Mouse (Mus musculus): ENCODE results near the gene Gm21972. TPM values are rescaled to one million over a fixed set of nuclear protein-coding genes. Genes with fewer than 3 reads are reported as not detected.

The Gm21972 gene
- 1 to 10 TPM in 1 of 2 experiments, not detected in 1; 1.1 TPM for total RNA-seq (2021)
- long read RNA-seq, experiment 1 = 0 reads
- long read RNA-seq, experiment 2, partial matches to known transcripts = 0 of 1 reads
- long read RNA-seq, experiment 2, other reads (novel, unspliced or antisense) = 1 of 1 reads

- DNase-seq = no peak
- intact Hi-C loops (cut with DNase I) = loop anchor here (5.0 kb wide), 1 partner anchor 56 kb away; no protein-coding TSS in a partner anchor
Measured at GRCm38 (mm10) chr1:86133337-86133736, at the start of gene Gm21972. Gene Gm21972, plus strand, starts transcription at chr1:86133637.

DNA sequence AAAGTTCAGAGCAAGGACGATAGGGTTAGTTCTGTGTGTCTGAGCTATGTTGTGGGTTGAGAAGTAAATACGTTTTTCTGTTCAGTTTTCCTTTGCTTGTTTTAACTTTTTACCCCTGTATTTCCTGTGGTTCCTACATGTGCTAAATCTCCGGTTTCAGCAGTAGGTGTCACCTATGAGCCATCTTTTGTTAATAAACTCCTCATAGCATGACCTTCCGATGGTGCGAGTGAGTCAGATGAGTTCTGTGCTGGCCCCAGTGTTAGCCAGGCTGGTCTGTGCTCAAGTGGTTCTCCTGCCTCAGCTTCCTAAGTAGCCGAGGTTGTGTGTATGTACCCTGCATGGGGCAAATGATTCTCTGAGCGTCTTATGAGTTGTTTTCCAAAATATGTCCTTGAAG lies 39.0 kb upstream of the Gm21972 start:
- intact Hi-C loops (cut with DNase I) = loop anchor here (5.0 kb wide), 1 partner anchor 33 kb away; no protein-coding TSS in a partner anchor
- no peak for DNase-seq

DNA sequence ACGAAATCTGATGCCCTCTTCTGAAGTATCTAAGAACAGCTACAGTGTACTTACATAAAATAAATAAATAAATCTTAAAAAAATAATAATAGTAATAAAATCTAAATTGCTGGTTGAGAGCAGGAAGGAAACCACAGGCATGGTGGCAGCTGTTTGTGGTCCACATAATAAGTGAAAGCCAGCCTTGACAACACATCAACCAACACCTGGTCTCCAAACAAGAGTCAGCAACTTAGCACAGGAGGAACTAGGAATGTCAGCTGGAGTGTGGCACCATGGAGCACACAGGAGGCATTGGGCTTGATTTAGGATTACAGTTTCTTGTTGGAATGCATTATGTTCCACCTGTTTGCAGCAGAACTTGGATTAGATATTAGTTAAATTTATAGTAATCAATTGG lies 28.4 kb upstream of the Gm21972 start:
- DNase-seq = no peak
- intact Hi-C loops (cut with DNase I) = no loop called here

GRCm38 (mm10) chr1:86111779-86112178 lies 21.7 kb upstream of the Gm21972 start, which contains the start of gene Htr2b:
Gene Htr2b, minus strand, starts transcription at chr1:86111970.
- intact Hi-C loops (cut with DNase I) = no loop called here
- no peak for DNase-seq

GRCm38 (mm10) chr1:86114141-86114540 lies 19.3 kb upstream of the Gm21972 start:
- intact Hi-C loops (cut with DNase I) = no loop called here
- DNase-seq = no peak

- intact Hi-C loops (cut with DNase I) = no loop called here
Measured at GRCm38 (mm10) chr1:86119549-86119948, 13.9 kb upstream of the Gm21972 start.

GRCm38 (mm10) chr1:86126036-86126435 lies 7.4 kb upstream of the Gm21972 start:
- intact Hi-C loops (cut with DNase I) = loop anchor here (5.0 kb wide), 1 partner anchor 34 kb away; no protein-coding TSS in a partner anchor
- no peak for DNase-seq

More at GRCm38 (mm10) chr1:86119549-86119948, 13.9 kb upstream of the Gm21972 start:
- no peak for DNase-seq

GRCm38 (mm10) chr1:86135315-86135714 lies 1.9 kb downstream of the Gm21972 start:
- no peak for DNase-seq
- intact Hi-C loops (cut with DNase I) = no loop called here

DNA sequence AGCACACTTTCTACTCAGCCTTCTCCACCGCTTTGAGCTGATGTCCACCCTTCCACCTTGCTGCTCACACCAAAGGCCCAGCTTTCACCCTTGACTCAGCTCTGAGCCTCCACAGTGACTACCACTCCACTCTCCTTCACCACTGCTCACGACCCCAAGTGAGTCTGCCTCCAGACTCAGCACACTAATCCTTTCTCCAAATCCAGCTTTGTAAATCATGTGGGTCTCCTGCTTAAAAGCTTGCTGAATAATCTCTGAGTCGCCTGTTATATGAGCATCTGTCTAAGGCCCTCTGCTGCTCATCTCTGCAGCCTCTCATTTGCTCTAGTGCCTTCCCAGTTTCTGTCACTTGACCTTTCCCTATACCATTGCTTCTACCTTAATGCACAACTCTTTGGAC lies 7.6 kb downstream of the Gm21972 start:
- intact Hi-C loops (cut with DNase I) = no loop called here
- no peak for DNase-seq

GRCm38 (mm10) chr1:86143165-86143564 lies 9.7 kb downstream of the Gm21972 start:
- intact Hi-C loops (cut with DNase I) = no loop called here
- no peak for DNase-seq

GRCm38 (mm10) chr1:86144001-86144944 lies 10.8 kb downstream of the Gm21972 start:
- intact Hi-C loops (cut with DNase I) = no loop called here
- DNase-seq = no peak

DNA sequence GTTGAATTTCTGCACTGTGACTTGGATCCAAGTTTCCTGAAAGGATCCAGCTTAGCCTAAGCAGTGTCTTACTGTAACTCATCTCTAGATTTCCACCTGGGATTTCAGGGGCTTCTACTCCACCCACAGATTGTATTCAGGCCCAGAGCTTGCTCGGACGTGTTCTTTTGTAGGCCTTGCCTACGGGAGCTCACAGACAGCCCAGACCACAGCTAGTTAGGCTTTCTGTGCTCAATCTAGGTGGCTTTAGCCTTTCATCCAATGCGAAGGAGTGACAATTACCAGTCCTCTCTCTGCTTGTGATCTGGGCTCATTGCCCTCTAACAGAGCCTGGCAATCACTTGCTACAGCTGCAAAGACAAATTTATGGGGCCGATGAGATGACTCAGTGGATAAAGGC lies 12.9 kb downstream of the Gm21972 start:
- intact Hi-C loops (cut with DNase I) = no loop called here
- DNase-seq = no peak

DNA sequence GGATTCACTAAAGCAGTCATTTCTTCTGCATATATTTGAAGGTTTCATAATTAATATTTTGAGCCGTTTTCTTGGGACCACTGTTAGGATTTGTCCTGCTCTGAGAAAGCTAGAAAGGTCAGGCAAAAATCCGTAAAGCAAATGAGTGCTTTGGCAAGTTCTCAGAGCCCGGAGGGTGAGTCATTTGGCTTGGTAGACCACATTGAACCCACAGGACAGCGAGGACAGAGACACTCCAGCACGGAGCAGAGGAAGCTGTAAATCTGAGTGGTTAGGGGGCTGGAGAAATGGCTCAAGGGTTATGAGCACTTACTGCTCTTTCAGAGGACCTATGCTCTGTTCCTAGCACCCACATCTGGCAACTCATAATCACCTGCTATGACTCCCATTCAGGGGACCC lies 14.1 kb downstream of the Gm21972 start:
- DNase-seq = peak in 1 of 2 experiments; percentile 18
- intact Hi-C loops (cut with DNase I) = no loop called here

DNA sequence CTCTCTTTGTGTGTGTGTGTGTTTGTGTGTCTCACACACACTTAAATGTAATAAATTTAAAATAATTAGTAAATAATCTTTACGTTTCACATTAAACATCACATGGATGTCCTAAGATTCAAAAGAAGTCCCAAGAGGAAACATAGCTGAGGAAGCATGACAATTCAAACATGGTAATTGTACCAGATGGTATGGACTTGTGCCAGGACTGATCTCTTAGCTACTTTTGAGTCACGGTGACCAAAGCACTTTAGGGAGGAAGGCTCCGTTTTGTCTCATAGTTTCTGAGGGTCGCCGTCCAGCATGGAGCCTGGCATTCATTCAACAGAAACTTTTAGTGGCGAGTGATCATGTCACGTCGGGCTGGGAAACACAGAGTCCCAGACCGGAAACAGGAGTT lies 14.7 kb downstream of the Gm21972 start:
- intact Hi-C loops (cut with DNase I) = no loop called here
- no peak for DNase-seq

- intact Hi-C loops (cut with DNase I) = no loop called here
Measured at GRCm38 (mm10) chr1:86150929-86151328, 17.5 kb downstream of the Gm21972 start.

DNA sequence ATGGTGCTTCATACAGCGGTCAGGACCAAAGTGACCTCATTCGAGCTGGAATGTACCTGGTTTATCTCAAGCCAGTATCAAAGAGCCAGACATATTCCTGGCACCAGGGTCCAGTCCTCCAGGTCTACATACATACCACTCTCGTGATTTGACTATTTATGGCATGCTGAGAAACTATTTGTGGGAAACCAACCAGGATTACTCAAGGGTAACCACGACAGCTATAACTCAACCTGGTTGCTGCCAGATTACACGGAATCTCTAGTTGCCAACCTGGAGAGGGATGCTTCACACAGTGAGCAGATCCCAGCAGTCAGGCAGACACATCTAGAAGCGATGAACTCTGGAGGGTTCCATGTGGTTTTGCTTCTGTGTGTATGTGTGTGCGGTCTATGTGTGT lies 17.9 kb downstream of the Gm21972 start:
- no peak for DNase-seq
- intact Hi-C loops (cut with DNase I) = no loop called here

More at GRCm38 (mm10) chr1:86150929-86151328, 17.5 kb downstream of the Gm21972 start:
- no peak for DNase-seq

- DNase-seq = no peak
- intact Hi-C loops (cut with DNase I) = no loop called here
Measured at GRCm38 (mm10) chr1:86152618-86153017, 19.2 kb downstream of the Gm21972 start.

DNA sequence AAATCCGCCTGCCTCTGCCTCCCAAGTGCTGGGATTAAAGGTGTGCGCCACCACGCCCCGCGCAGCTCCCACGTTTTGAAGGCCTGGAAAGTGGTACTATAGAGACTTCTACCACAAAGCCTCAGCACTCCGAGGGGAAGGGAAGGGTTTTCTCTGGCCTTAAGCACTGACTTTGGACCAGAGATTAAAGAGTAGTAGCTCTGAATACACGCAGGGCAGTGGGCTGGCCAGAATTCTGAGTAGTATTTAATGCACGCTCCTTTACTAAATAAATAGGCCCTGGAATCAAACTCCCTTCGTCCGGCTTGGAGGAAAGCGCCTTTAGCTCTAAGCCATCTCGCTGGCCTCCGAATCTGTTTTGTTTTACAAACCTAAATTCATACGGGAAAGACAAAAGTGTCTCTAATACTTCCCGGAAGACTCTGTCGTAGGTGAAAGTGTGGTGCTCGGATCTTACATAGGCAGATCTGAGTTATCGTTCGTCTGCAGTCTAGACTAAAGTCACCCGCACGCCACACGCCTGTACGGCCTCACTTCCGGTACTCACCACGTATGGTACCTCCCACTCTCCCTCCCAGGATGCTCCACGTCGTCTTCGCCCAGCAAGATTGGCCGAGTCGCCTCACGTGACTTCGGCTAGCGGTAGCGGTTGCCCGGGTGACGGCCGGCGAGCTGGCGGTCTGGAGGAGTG lies 20.8 kb downstream of the Gm21972 start, which contains the start of gene Armc9:
Gene Armc9, plus strand, starts transcription at position 648 of the 691 bp plus-strand sequence.
- peak; percentile 86 to 92 for DNase-seq
- intact Hi-C loops (cut with DNase I) = no loop called here

DNA sequence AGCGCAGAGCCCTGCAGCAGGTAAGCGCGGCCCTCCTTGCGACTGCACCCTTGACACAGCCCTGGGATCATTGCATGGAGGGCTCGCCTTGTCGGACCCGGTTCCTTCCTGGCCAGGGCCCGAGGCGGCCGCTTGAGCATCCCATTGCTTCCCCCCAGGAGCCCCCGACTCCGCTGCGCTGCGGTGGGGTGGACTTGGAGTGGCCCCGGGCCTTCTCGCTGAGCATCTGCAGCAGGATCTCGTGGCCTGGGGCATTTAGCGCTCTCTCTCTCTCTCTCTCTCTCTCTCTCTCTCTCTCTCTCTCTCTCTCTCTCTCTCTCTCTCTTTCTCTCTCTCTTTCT lies 21.4 kb downstream of the Gm21972 start:
- intact Hi-C loops (cut with DNase I) = no loop called here
- no peak for DNase-seq

DNA sequence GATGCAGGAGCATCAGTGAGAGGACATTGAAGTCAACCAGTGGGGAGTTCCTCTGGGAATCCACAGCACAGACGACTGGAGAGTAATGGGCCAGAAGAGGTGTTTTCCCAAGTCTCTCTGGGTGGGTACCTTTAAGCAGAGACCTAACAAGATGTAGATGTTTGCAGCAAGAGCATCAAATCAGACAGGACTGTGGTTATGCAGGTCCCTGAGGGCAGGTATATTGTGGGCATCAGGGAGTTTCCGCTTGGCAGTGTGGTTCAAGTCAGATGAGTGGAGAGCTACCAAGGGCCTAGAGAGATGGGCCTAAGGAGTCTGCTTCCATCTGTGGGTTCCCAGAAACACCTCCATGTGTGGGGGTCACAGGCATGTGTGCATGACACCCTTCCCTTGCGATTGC lies 22.6 kb downstream of the Gm21972 start:
- DNase-seq = no peak
- intact Hi-C loops (cut with DNase I) = no loop called here

DNA sequence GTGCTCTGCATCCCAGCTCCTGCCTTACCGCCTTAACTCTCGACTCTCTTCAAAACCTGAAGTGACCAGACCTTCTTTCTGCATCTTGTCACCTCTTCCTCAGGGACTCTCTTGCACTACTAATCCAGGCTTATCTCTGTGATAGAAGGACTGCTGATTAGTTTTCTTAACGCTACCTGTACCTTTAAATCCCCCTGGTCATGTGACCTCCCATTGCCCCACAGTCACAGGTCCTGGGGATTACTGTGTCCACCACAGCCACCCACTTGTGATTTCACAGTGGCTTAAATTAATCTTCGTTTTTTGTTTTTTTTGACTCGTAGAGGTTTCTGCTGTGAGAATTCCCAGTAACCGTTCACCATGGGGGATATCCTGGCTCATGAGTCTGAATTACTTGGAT lies 23.2 kb downstream of the Gm21972 start:
- intact Hi-C loops (cut with DNase I) = no loop called here

More for the DNA sequence above, 23.2 kb downstream of the Gm21972 start:
- no peak for DNase-seq

All from gastrocnemius, postnatal 36 days (tissue).